Mouse (Mus musculus) liver, adult 2 months (tissue): Measurements from ENCODE around the gene Dync1i1.
"Not testable (repeated sequence)": the region's sequence is repeated elsewhere in the genome, so short reads cannot be mapped to it uniquely, and the experiment has no call there.

Experiments
- CTCF ChIP-seq: fragments of 200-500 bp; IDR thresholded peaks from 2 replicates; pipeline ENCODE4 v1.5.1; 2011; ENCODE audit warnings: low read depth, low read length, control low read depth
- POLR2A ChIP-seq: fragments of 200-500 bp; IDR thresholded peaks from 2 replicates; pipeline ENCODE4 v1.6.1; 2011; ENCODE audit warnings: low read length, control low read depth; ENCODE audit not compliant: insufficient read depth; ENCODE audit errors: extremely low read depth

DNA sequence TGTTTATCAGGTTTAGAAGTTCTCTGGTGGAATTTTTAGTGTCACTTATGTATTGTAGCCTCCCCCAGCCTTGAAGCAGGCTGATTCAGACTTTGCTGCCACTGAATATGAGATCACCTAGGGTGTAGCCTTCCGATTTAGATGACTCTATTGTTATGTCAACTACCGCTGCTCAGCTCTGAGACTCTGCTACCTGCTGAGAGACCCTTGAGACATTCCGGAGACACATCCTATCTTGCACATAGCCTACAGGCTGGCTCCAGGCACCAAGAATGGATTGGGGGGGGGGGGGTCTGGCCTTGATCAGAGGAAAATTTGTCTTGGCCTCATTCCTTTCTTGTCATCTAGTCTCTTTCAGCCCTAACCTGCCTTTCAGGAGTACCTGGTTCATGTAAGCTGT, 17.5 kb upstream of the Dync1i1 start:
- not testable (repeated sequence) for TF ChIP-seq POLR2A, CTCF
